Mouse (Mus musculus) liver, postnatal 0 days (tissue): ENCODE measurements around the gene Ccdc17.

Source experiments
- CTCF ChIP-seq: sonication (generic); IDR thresholded peaks from 2 replicates; pipeline ENCODE4 v1.5.1; 2016; ENCODE audit warnings: antibody characterized with exemption, low read depth
- EP300 ChIP-seq: IDR thresholded peaks from 2 replicates; pipeline ENCODE4 v1.6.1; 2016; ENCODE audit warnings: antibody characterized with exemption, low read depth, mild to moderate bottlenecking

- no peak for TF ChIP-seq CTCF
- no peak for TF ChIP-seq EP300
These were observed 18.8 kb downstream of the Ccdc17 start for GRCm38 (mm10) chr4:116615237-116615636.
